In genomic region chr2:131179246-131179886, GRCm38 (mm10) we compare ENCODE assay signal across 1 mouse cellular context.
TF ChIP-seq lines count a peak whose summit lies in the region.

No protein-coding gene starts in this region.

TF ChIP-seq in C2C12, 6 proteins besides CTCF, POLR2A, EP300 and RAD21:
- no peak for TF ChIP-seq MYOD1 (IDR thresholded peaks at IDR 0.05; ENCODE audit: control insufficient read depth, insufficient read length, low read depth)
- TF ChIP-seq MAX (IDR thresholded peaks at IDR 0.05) = peak; percentile 69
TF ChIP-seq in C2C12: peak in this region for 1.
